Mouse (Mus musculus): ENCODE results near the gene Arhgap24.
A peak's percentile ranks its signal among the peaks of the same experiment; 100 is the strongest.

The Arhgap24 gene

DNA sequence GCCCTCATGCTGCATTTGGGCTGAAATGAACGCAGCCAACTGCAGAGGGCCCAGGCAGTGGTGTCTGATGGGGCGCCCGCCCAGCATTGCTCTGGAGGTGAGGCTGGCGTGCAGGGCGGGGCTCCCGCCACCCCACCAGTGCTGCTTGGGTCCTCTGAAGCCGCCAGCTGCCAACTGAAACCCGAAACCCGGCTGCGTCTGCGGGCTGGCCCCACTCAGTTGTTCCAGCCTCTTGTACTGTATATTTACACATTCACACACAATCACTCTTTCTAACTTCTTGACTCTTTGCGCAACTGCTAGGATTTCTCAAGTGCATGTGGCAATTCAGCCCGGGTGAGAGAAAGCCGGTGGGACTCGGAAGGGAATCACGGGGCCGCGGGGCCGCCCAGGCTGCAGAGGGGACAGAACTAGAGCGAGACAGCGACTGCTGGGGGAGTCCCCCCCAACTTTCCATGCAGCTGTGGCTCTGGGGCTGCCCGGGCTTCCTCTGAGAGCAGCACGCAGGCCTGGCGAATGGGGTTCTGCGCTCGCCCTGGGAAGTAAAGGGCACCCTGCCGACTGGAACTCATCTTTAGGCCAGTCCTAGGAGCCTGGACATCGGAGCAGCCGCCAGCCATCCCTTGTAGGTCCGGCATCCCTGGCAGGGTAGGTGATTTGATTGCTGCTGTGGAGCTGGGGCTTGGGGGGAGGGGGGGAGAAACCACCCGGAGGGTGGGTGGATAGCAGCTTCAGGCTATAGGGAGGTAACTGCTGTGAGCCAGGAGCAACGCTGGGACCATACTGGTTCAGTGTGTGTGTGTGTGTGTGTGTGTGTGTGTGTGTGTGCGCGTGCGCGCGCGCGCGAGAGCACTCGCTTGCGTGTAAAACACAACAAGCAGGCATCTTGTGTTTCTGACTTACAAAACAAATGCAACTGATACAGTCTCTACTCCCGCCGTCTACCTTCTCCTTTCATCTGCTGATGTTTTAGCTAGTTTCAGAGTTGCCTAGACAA lies at the start of gene Arhgap24:
Arhgap24 (plus strand) TSS at position 177 of the 997 bp plus-strand sequence.
- DNase-seq = peak; percentile 30

DNA sequence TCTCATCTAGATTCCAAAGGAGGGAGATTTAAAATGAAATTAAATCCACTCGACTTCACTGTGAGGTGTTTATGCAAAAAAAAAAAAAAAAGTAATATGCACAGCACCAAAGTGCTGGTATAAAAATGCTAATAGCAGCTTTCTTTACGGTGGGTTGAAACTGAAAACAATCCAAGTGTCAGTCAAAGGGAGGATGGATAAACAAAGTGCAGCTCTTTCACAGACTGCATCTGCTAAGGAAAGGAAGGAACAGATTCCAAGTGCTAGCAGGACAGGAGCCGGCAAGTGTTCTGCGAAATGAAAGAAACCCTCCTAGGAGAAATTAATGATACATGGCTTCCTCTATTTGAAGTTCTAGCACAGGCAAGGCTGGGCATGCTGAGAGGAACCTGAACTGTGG lies 47.0 kb upstream of the Arhgap24 start:
- no peak for DNase-seq

DNA sequence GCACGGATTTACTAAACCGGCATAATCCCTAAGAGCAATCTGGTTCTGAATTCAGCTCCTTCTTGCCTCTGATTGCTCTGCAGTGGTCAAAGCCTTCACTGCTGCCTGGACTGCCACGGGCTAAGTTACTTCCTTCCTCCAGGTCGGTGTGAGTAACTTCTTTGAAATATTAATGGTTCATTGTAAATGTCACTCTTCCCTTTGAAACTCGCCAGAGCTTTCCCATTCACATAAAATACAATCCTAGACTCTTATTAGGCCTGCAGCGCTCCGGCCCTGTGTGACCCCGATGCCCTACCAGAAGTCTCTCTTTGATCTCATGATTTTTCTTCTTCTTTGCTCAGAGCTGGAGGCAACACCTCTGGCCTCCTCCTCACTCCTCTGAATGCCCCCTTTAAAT lies 44.6 kb upstream of the Arhgap24 start:
- no peak for DNase-seq

DNA sequence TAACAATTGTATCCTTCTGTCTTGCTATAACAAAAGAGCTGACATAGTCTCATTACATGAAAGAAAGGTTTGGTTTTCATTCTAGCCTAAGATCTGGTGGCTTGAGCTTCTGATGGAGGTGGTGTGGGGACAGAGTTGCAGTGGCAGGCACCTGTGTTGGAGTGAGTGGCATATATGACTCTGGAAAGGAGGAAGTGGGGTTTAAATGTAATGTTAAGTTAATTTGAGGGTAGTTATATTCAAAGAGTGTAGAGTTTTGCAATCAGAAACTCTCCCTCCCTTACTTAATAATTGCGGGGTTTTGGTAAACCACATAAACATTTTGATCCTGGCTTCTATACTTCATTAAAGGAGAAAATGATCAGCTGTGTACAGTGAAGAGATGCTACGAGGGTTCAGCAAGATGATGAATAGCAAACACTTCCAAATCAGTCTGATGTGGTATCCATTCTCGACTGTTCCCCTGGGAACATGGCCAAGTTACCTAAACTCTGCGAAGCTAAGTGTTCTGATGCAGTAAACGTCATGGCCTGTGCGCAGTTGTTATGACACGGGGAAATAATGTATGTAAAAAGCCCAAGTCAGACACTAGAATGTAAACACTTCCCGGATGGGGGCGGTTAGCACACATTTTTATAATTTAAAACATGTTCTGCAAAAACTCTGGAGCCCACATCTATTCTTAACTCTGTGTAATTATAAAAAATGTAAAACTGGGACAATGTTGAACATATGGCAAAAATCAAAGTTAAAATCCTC lies 41.9 kb upstream of the Arhgap24 start:
- DNase-seq = no peak

DNA sequence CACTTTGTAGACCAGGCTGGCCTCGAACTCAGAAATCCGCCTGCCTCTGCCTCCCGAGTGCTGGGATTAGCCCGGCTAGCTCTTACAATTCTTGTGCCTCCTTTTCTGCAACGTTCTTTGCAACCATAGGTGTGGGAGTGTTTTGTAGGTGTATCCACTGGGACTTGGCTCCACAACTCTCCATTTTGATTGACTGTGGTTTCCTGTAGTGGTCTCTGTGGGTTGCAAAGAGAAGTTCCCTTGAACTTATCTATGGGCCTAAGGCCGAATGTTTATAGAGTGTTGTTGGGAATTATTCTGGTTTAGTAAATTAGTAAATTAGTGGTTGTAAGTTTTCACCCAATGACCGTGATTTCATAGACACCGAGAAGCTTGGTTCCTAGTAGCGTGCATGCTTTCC lies 33.8 kb upstream of the Arhgap24 start:
- DNase-seq = no peak

- no peak for DNase-seq
Measured at GRCm38 (mm10) chr5:102450897-102451296, 30.3 kb upstream of the Arhgap24 start.

GRCm38 (mm10) chr5:102452079-102452797 lies 29.0 kb upstream of the Arhgap24 start:
- DNase-seq = no peak

DNA sequence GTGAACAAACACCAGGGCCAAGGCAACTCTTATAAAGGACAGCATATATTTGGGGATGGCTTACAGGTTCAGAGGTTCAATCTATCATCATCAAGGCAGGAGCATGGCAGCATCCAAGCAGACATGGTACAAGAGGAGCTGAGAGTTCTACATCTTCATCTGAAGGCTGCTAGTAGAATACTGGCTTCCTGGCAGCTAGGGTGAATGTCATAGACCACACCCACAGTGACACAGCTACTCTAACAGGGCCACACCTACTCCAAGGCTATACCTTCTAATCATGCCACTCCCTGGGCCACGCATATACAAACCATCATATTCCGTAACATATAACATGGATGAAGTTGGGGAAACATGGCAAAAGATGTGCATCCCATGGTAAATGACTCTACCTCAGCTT lies 27.9 kb upstream of the Arhgap24 start:
- DNase-seq = no peak

GRCm38 (mm10) chr5:102455247-102455646 lies 25.9 kb upstream of the Arhgap24 start:
- DNase-seq = no peak

DNA sequence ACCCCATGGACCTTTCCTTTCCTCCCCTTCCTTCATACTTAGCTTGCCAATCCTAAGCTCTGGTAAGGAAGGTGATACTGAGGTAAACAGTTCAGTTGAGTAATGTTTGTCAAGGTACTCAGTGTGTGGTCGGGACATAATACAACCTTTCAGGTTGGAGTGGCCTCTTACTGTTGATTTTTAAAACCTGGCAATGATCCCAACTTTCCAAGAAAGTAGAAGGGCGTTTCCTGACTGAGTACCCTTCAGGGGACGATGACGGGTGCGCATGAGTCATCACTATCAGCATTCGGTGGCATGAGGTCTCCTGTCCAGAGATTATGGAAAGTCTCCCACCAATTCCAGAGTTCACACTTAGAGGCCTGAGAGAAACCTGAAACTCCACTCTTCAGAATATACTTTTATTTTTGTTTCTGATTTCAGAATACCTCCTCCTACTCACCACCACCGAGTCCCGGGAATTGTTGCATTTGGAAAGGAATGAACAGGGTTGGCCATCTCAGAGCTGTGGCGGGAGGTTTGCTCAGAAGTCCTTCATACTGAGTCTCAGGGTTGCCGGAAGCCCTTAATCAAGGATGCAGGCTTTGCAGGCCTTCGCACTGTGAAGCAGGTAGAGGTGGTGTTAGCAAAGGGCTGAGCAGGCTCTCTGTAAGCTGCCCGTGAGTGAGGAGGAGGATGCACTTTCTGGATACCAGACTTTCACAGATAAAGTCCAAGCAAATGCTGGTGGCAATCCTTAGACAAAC lies 20.6 kb upstream of the Arhgap24 start:
- no peak for DNase-seq

- DNase-seq = no peak
Measured at GRCm38 (mm10) chr5:102462948-102463347, 18.2 kb upstream of the Arhgap24 start.

DNA sequence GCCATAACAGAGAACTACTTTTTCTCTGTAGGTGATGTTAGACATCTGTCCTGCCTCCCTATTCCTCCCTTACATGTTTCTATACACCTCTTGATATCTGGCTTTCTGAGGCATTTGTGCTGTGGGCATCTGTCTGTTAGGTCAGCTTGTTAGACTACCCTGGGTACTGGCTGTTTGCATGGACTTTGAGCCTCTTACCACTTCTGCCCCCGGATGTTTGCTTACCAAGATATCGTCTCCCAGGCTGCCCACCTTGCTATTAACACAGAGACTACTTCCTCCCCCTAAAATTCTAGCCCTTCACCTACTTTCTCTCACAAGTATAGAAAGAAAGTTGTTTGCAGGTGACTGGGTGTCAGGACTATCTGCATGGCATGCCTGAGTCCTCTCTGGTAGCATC lies 15.8 kb upstream of the Arhgap24 start:
- no peak for DNase-seq

DNA sequence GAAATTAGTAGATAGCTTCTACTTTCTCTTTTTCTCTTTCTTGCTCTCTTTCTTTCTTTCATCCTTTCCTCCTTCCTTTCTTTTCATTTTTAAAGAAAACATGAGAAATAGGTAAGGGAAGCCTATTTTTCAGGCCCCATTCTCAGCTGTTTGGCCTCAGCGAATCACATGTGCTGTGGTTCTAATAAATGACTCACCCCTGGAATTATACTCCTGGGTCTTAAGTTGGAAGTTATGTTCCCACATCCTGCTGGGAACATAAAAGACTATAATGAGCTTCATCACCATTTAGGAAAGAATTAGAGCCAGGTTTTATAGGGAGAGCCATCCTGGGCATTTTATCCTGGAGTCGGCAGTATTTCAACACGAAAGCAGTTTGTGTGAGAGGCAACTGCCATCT lies 12.9 kb upstream of the Arhgap24 start:
- no peak for DNase-seq

DNA sequence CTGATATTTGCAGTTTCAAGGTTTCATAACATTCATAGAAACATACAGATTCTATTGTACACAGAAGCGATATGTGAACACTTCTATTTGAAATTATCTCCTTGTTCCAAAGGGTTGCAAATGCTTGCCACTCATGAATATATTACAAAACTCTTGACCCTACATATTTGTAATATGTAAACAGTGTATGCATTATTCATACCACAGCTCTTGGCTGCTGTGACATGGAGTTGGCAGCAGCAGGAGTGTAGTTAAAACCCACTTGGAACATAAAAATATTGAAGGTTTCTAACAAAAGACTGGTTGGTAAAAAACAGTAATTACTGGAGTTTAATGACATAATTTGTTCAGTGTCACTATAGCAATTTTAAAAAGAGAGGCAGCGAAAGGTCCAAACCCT lies 10.9 kb upstream of the Arhgap24 start:
- no peak for DNase-seq

GRCm38 (mm10) chr5:102478076-102478475 lies 3.1 kb upstream of the Arhgap24 start:
- DNase-seq = no peak

- no peak for DNase-seq
Measured at GRCm38 (mm10) chr5:102483285-102483975, 2.2 kb downstream of the Arhgap24 start.

DNA sequence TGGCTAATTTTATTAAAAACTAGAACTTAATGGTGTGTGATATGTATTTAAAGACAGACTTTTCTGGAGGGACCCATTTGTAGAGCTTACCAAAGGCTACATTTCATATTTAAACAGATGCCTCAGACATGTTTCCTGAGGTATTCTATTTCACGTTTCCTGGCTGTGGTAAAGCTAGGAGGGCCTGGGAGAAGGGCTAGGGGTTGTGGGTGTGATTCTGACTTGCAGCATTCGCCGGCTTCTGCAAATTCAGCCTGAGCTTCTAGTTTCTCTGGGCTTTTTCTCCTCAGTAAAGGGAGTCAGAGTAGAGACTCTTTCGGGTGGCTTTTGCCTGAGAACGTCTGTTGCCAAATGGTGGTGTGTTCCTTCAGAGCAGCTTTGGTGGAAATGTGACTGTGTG lies 10.4 kb downstream of the Arhgap24 start:
- DNase-seq = no peak

- DNase-seq = no peak
Measured at GRCm38 (mm10) chr5:102492152-102492551, 11.0 kb downstream of the Arhgap24 start.

GRCm38 (mm10) chr5:102494827-102495226 lies 13.6 kb downstream of the Arhgap24 start:
- DNase-seq = no peak

GRCm38 (mm10) chr5:102497205-102497604 lies 16.0 kb downstream of the Arhgap24 start:
- no peak for DNase-seq

- DNase-seq = no peak
Measured at GRCm38 (mm10) chr5:102498747-102499146, 17.6 kb downstream of the Arhgap24 start.

GRCm38 (mm10) chr5:102502333-102502732 lies 21.1 kb downstream of the Arhgap24 start:
- no peak for DNase-seq
